Comparison of ENCODE assay signal across 13 mouse cellular contexts in genomic region chrX:103633895-103634294, GRCm38 (mm10). TPM values are rescaled to one million over a fixed set of nuclear protein-coding genes. Genes with fewer than 3 reads are reported as not detected.
"Had no signal": no experiment of that assay in that cellular context is flagged by ENCODE, and none has a peak within 500 bp of the region (broad histone marks: within the 10 kb centered on the region; RNA-seq: fewer than 3 reads in every experiment).

No protein-coding gene starts in this region.

- DNase-seq: lung, adult 18-20 months; lung, embryonic 14.5 days; lung, postnatal 14 days; lung, postnatal 36 days; right cerebral cortex, postnatal 14 days; thymus, adult 2 months; thymus, postnatal 25 days; thymus, postnatal 4 days had no signal

- ATAC-seq: midbrain, embryonic 13.5 days; midbrain, embryonic 15.5 days had no signal

RNA-seq across cellular contexts. Expression of gene Zcchc13, which starts 3.5 kb away (rescaled TPM):
- total RNA-seq: midbrain, postnatal 0 days; monocyte, adult 5-6 weeks; neutrophil, adult 5-6 weeks had no signal
